Mouse (Mus musculus): ENCODE data around the gene Tvp23a.

DNA sequence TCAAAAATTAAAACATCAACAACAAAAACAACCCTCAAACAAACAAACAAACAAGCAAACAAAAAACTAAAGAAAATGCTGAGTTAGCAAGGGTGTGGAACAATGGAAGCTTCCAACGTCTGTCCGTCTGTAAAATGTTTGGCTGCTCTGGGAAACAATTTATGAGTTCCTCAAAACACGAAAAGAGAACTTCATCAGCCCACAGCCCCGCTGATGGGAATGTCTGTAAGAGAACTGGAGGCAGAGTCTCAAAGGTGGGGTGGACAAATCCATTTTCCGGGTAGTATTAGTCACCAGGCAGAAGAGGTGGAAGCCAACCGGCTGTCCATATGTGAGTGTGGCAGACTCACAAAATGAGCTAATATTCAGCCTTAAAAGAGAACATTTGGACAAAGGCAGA, 5.8 kb downstream of the Tvp23a start:
- TF ChIP-seq POLR2A (IDR thresholded peaks at IDR 0.05; ENCODE audit: borderline replicate concordance, low read depth, low read length), result no peak
- no peak for TF ChIP-seq CTCF (IDR thresholded peaks at IDR 0.05; ENCODE audit: low read depth, low read length)

All from bone marrow macrophage, adult 2 months (primary cell).